Mouse (Mus musculus): ENCODE results near the gene Vwc2.

Gene Vwc2

DNA sequence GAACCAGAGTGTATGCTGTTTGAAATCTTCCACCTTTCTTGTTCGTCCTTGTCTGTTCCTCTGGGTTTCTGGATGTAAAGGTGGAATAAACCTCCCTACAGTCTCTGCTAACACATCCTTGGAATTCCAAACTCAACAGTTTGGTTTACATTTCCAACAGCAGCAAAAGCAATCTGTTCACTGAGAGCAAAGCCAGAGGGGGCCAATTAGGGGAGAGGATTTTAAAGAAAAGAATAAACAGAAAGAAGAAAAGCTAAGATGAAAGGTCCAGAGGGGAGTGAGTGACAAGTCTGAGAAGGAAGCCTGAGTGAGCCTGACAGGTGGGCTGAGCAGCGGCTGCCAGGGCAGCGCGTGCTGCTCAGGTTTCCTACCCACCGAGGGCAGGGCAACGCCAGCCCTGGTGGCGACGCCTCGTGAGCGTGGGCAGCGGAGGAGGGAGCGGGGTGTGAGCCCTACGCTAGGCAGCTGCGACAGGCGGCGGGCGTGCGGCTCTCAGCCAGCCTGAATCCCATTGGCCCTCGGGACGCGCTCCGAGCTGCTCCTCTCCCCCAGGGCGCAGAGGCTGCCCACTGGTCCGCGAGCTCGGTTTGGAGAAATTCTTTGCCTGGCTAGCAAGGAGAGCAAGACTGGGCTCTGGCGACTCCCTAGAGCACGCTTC, at the start of gene Vwc2:
Vwc2 (plus strand) TSS at position 648 of the 658 bp plus-strand sequence.
- DNase-seq: no peak

DNA sequence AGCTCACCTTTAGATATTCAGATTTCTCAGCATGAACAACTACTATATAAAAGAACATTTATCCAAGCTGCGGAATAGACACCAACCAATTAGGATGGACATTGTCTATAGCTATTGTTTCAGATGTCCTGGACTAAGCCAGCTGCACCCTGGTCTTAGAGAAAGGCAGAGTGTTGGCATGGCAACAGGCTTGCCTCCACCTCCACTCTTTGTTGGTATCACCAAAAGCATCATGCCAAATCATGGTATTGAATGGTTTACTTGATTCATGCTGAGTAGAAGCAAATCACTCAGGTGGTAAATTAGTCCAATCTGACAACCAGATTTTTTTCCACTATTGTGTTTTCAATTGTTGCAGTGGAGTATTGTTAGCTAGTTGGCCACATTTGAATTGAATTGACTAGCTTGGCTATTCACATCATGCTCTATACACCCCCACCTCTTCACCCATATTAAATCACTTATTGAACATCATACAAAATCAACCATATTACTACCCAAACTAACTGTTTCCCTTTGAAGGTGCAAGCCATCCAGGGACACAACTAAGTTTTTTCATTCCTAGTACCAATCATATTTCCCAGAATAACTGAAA, 25.8 kb upstream of the Vwc2 start:
- DNase-seq: no peak

DNA sequence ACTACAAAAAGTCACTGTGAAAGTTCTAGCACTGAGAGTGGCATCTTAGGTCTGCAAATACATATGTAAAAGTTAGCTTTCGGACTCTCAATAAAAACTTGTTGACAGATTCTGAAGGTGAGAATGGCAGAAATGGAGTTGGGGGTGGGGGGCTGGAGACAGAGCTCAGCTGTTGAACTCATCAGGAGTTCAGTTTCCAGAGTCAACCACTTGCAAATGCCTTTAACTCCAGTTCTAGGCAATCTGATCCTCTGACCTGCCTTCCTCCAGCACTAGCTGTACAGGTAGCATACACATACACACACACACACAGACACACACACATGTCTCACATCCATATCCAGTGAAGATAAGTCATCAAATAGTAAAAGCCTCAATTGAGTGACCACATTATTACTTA, 16.4 kb upstream of the Vwc2 start:
- no peak for DNase-seq

DNA sequence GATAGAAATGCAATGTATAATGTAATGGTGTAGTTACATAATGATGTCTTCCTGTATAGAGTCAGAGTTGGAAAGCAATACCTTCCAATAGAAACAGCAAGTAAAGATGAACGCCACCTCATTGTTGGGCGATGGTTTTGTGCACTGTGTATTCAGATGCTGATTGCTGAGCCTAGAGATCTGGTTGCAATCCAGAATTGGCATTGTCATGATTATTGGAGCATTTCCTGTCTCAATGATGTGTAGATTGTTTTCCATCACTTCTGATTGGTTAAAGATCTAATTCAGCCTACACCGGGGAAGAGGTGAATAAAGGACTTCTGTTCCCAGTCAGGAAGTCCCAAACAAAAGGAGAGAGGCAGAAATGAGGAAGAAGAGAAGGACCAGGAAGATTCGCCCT, 15.7 kb upstream of the Vwc2 start:
- DNase-seq: no peak

DNA sequence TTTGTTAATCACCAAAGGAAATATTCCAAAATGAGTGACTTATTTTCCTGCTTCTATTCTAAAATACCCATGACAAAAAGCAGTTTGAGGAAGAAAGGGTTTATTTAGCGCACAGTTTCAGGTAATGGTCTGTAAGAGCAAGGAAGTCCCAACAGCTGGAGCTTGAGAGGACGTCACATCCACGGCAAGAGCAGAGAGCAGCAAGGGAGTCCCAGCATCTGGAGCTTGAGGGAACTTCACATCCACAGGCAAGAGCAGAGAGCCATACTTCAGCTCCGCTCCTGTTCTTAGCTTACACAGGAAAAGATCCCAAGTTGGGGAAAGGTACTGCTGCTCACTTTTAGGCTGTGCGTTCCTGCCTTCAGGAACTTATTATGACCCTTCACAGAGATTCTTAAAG, 15.0 kb upstream of the Vwc2 start:
- no peak for DNase-seq

DNA sequence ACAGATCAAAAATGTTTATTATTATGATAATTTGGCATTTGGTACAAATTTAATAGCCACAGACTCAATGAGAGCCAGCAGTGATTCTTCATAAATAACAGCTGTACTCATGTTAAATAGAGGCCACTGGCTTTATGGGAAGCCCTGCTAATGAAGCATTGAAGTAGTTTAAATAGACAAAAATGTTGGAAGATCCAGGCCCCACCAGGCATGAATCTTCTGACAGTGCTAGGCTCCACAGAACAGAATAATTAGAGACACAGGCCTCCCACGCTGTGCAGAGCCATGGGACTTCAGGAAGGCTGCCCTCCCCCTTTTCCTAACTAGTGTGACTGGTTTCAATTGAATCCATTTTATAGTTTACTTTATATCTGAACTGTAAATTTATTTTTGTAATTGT, 11.8 kb upstream of the Vwc2 start:
- DNase-seq: no peak

DNA sequence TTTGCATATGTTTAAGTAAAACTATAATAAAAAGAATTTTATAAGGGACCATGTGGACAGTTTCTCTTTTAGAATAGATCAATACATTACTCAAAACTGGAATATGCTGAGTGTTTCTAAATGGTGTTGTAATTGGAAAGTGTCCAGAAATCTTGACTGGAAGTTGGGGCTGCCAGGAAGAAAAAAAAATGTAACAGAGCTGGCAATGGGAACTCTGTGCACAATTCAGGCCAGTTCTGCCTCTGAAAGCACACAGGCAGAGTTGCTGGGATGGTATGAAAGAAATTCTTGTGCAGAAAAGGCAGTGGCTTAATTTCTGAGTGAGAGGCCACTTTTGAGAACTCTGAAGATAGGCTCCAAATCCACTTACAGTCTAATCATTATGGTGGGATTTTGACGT, 11.4 kb upstream of the Vwc2 start:
- DNase-seq: no peak

DNA sequence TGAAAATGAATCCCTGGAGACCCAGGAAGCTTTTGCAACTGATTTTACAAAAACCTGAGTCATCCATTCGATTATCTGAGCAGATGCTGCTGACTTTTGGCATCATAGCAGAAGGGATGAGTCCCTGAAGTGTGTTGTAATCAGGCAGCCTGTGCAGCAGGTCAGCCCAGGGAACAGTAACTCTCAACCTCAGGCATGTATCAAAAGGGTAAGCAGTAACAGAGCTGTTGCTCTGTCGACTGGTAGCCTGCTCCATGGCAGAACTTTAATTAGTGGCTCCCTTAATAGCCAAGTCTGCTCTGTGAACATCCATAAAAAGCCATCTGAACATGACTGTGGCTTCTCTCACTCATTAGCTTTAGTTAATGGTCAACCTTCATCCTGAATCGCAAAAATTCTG, 5.1 kb upstream of the Vwc2 start:
- DNase-seq: no peak

DNA sequence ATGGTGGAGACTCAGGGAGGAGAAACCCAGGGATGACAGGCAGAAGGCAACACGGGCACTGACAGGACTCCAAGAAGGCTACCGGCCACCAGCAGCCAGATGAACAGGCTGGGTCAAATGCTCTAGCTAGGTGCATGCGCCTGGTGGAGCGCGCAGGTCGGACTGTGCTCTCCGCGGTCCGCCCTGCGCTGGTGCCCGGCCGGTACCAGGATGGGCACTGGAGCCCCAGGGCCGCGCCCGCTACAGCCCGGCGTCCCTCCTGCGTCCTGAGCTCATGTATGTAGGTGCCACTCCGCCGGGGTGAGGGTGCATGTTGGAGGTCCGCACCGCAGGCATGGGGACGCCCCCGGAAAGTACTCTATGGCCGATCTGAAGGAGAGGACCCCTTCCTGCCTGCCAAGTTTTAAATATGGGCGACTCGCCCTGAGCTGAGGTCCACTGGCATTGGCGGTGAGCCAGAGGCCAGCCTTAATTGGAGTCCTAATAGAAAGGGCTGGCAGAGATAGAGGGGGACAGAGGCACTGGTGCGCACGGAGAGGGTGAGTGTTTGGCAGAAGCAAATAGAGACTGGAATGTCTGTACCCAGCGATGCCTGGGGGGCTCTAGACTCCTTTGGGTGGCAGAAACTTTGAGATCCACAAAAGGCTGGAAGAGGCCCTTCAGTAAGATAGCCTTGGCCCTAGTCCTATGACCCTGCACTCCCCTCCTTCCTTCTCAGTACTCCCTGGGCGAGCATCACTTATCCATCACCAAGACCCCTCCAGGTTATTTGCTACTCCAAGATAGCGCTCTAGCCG, 409 bp downstream of the Vwc2 start:
- no peak for DNase-seq

DNA sequence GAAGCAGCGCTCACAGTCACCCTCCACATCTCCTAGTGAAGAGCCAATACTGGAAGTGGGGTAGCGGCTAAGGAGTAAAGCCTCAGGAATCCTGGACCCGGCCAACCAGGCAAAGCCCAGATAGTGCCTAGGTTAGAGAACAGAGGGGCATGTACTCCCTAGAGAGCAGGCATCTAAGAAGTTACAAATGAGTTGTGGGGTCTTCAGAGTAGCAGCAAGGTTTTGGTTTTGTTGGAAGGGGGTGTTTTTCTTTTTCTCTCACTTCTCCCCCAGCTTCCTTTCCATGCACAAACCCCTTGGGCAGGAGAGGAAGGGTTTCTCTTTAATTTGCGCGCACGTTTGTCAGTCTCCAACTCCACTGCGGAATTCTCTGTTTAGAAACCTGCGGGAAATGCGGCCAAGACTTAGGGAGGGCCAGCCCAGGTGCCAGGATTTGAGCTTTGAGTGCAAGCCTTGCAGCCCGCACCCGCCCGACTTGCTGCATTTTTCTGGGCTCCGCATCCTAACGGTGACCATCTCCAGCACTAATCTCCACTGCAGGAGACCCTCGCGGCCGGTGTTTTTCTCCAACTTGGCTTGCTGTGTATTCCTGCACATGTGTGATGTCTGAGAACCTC, 1.1 kb downstream of the Vwc2 start:
- no peak for DNase-seq

DNA sequence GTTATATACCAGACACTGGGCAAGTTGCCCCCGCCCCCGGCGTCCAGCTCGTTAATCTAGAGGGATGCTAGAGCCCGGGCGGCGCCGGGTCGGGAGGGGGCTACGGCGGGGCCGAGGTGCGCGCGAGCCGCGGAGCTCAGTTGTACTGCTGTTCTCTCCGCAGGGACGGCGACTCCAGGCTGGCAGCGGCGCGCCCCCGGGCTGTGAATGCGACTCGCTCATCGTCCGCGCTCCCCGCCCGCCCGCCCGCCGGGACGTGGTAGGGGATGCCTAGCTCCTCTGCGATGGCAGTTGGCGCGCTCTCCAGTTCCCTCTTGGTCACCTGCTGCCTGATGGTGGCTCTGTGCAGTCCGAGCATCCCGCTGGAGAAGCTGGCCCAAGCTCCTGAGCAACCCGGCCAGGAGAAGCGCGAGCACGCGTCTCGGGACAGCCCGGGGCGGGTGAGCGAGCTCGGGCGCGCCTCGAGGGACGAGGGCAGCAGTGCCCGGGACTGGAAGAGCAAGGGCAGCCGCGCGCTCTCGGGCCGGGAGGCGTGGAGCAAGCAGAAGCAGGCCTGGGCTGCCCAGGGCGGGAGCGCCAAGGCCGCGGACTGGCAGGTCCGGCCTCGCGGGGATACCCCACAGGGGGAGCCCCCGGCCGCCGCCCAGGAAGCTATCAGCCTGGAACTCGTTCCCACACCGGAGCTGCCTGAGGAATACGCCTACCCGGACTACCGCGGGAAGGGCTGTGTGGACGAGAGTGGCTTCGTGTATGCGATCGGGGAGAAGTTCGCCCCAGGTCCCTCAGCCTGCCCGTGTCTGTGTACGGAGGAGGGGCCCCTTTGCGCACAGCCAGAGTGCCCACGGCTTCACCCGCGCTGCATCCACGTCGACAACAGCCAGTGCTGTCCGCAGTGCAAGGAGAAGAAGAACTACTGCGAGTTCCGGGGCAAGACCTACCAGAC, 1.9 kb downstream of the Vwc2 start:
- no peak for DNase-seq

DNA sequence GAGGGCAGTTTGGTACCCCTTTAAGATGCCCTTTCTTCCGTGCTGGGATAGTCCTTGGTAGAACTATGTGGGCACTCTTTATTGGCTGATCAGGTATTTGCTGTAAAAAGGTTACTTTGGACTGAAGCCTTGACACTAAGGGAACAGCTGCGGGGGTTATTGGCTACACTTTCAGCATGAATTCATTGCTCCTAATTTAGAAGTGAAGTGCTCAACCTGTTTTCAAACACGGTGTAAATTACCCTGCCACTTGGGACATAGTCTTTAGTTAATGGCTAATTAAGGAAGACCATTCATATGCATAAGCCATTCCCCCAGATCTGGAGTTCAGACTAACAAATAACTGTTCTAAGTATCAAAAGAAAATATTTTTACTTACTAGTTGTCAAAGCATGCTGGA, 2.7 kb downstream of the Vwc2 start:
- no peak for DNase-seq

DNA sequence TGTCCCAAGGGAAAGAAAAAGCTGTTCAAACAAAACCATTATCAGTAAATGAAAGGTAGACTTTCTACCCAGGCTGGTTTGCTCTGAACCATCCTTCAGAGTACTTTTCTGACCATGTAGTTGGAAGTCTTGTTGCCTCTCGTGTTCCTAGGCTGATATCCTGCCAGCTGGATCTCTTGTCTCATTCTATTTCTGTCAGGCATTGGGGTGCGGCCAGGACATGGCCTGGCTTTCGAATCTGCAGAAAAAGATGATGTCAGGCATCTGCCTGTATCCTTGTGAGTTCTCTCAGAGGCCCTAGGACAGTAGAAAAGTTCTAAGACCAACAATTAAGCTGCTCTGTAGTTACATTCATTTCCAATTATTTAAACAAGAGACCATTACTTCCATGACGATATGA, 8.8 kb downstream of the Vwc2 start:
- no peak for DNase-seq

DNA sequence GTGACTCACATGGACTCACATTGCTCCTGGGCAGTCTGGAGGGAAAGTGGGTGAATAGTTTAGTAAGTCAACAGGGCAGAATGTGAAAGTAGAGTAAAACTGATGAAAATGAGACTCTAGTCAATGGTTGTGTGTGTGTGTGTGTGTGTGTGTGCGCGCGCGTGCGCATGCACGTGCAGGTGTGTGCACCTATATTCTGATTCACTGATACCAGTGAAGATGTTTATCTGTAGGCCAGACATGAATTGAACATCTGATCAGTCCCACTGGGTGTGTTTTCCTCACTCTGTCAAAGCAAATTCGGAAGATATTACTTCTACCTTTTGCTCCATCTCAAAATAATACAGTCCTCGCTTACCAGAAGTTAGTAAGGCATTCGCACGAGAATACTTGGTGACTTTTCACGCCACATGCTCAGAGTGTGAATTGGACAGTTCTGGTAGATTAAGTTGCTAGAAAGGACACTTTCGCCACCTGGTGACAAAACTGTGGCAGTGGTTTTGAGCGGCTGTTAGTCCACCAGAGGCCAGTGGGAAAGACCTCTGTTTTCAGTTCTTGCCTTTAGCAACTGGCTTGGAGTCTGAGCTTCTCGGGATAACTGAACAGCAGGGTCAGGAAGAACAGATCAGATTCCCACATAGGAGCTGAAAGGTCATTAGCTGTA, 17.5 kb downstream of the Vwc2 start:
- DNase-seq: peak; percentile 49

DNA sequence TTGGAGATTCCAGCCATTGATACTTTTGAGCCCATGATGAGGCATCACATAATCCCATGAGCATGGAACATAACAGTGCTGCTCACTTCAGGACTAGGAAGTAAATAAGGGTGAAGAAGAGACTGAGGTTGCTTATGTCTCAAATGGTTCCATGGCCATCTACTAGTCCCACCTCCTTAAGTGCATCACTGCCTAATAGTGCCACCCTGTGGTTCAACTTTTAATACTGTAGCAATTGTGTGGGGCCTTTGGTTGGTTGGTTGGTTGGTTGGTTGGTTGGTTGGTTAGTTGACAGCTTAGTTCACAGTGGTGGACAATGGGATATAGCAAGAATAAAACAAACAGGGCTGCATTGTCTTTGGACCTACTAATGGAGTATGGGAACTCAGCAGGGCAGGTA, 26.6 kb downstream of the Vwc2 start:
- DNase-seq: no peak

DNA sequence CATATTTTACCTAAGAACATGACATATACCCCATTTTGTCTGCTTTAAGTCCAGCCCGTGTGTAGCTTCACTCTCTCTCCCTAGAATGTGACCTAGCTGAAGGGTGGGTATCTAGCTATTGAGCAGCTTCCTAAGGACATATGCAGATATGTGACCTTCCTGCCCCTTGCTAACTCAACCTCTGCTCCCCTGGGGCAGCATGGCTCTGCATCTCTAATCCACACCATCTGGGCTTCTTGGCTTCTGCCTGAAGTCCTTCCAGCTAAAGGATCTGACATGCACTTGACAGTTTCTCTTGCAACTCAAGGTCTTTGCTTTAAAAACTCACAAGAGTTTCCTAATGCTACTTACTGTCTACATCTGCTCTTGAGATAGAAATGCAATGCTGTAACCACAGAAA, 38.7 kb downstream of the Vwc2 start:
- DNase-seq: no peak

DNA sequence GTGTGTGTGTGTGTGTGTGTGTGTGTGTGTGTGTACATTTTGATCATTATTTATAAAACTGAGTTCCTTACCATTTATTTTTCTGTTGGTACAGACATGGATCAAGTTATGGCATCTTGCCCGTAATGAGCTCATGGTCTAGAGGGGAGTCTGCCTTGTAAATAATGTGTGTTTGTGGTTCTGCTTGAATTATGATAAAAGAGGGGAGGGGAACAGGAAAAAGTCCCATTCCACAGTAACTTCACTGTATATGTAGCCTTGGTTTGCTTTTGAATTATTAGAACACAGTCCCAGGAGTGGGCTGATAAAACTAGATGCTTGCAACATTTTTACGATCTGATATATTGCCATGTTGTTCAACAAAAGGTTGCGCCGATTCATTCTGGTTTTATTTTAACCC, 57.4 kb downstream of the Vwc2 start:
- DNase-seq: no peak

DNA sequence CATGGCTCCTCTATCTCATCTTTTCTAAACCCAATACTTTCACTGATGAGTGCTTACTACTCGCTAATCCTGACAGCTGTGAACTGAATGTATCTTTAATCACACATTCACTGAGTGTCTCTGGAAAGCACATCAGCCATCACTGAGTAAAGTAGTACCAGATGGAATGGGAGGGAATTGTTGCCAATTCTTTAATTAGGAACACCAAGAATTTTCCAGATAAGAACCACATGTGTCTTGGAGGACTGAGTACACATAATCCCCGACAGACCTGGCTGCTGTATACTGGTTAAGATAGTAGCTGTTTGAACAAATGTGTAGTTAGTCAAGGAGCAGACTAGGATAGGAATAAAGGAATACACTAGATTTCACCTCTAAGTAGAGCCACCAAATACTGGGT, 61.2 kb downstream of the Vwc2 start:
- DNase-seq: no peak

DNA sequence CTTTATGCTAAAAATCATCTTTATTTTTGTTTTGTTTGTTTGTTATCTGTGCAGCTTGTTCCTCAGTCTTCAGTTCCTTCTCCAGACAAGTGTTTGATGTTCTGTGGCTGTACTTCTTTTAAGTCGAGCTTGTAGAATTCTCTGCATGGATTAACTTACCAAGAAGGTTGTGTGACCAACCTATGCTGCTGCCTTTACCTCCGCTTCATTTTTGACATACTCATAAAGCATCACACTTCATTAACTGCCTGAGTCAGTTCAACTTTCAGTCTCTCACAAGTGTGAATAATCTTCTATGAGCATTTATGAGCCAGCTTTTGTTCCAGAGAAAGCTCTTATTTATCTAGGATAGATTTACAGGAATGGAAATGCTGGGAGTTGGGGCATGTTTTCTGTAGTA, 68.7 kb downstream of the Vwc2 start:
- DNase-seq: no peak

DNA sequence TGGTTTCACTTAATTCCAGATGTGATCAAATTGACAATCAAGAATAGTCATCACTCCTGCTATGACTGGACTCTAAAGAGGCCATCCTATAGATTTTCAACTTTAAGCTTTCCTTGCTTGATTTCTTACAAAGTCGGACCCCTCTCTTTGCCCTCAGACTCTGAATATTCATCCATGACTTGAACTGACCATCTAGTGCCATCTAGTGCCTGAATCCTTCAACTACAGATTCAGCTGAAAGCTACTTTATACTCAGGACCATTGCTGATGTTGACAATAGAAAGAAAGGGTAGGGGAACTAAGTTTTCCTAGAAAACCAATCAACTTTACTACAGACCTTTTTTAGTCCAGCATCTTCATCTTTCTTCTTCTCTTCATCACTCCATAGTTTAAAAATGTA, 109.1 kb downstream of the Vwc2 start:
- DNase-seq: peak; percentile 2

DNA sequence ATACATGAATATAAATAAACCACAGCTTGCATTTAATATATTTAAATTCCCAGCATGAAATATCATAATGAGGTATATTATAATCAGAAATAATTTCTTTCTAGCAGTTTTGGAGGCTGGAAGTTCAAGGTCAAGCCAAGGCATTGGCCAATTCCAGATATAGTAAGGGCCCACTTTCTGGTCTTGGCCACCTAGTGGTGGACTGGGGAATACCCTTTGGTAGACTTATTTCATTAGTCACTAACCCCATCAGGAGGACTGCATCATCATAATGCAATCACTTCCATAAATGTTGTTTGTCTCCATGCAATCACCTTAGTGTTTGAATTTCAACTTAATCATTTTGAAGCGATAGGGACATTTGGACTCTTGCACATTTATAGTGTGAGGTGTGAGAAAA, 125.3 kb downstream of the Vwc2 start:
- no peak for DNase-seq

DNA sequence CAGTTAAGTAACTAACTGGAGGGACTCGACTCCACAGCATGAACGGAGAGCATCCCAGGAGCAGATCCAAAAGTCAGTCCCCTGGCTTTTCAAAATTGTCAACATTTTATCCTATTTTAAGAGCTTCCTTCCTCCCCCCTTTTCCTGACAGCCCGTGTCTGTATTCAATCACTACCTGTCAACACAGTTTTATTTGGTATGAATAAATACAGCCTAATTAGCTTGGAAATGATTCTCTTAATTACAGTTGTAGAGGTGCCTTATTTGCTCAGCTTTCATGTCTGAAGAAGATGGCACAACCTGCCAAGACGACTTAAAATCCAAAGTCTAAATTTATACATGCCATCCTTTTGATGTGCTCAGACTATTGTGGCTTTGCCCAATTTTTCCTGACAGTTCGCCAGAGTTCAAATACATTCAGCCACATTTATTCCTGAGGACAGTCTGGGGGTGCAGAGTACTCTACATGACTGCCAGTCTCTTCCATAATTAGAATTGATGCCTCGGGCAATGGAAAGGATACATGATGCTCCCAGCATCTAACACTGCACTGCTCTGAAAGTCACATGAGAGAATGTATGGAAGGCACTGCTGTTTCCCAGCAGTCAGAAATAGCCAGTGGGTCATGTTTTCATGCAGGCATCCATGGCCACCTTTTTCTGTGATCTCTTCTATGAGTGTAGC, 128.8 kb downstream of the Vwc2 start:
- DNase-seq: no peak
